Comparison of ENCODE assay signal across 26 mouse cellular contexts in genomic region chr9:47460241-47460640, GRCm38 (mm10).
"Had no signal": no experiment of that assay in that cellular context is flagged by ENCODE, and none has a peak within 500 bp of the region (broad histone marks: within the 10 kb centered on the region; RNA-seq: fewer than 3 reads in every experiment).

No protein-coding gene starts in this region.

- H3K4me2 ChIP-seq: heart, embryonic 11.5 days; heart, embryonic 13.5 days; heart, embryonic 15.5 days; hindbrain, embryonic 13.5 days; hindbrain, embryonic 15.5 days; limb, embryonic 12.5 days; liver, embryonic 11.5 days; liver, embryonic 13.5 days; liver, embryonic 15.5 days had no signal

- ATAC-seq: hindbrain, postnatal 0 days; intestine, embryonic 16.5 days had no signal

- H3K27me3 ChIP-seq: hindbrain, embryonic 15.5 days; limb, embryonic 12.5 days; liver, embryonic 13.5 days; liver, embryonic 15.5 days had no signal

- H3K9me3 ChIP-seq: heart, embryonic 13.5 days; heart, embryonic 15.5 days; hindbrain, embryonic 13.5 days; hindbrain, embryonic 15.5 days; limb, embryonic 10.5 days; liver, embryonic 13.5 days; liver, embryonic 15.5 days had no signal

- H3K4me3 ChIP-seq: heart, adult 2 months; heart, embryonic 13.5 days; heart, embryonic 15.5 days; hindbrain, embryonic 13.5 days; hindbrain, embryonic 15.5 days; layer of hippocampus, adult 2 months; left cerebral cortex, adult 2 months; limb, embryonic 10.5 days; limb, embryonic 12.5 days; liver, embryonic 13.5 days; liver, embryonic 15.5 days had no signal

- H3K27ac ChIP-seq: heart, adult 2 months; heart, embryonic 13.5 days; heart, embryonic 15.5 days; hindbrain, embryonic 13.5 days; hindbrain, embryonic 15.5 days; hindbrain, postnatal 0 days; layer of hippocampus, adult 2 months; left cerebral cortex, adult 2 months; limb, embryonic 10.5 days; limb, embryonic 12.5 days; liver, embryonic 13.5 days; liver, embryonic 15.5 days had no signal

- DNase-seq: gastrocnemius, postnatal 14 days; gastrocnemius, postnatal 36 days; heart, adult 2 months; heart, postnatal 14 days; heart, postnatal 36 days; kidney, adult 11 months; kidney, adult 2 months; kidney, adult 9 months; kidney, postnatal 10 days; kidney, postnatal 25 days; kidney, postnatal 4 days; liver; liver, embryonic 13.5 days had no signal

- H3K4me1 ChIP-seq: heart, embryonic 15.5 days; liver, embryonic 13.5 days; liver, embryonic 15.5 days had no signal

- H3K9ac ChIP-seq: heart, embryonic 13.5 days; heart, embryonic 15.5 days; hindbrain, embryonic 13.5 days; hindbrain, embryonic 15.5 days; limb, embryonic 12.5 days; liver, embryonic 13.5 days; liver, embryonic 15.5 days had no signal

- H3K36me3 ChIP-seq: heart, embryonic 13.5 days; heart, embryonic 15.5 days; hindbrain, embryonic 13.5 days; hindbrain, embryonic 15.5 days; limb, embryonic 10.5 days; limb, embryonic 12.5 days; liver, embryonic 13.5 days; liver, embryonic 15.5 days had no signal
